Mouse (Mus musculus) forebrain, embryonic 11.5 days (tissue): ENCODE results near the gene Naaladl2. TPM values are rescaled to one million over a fixed set of nuclear protein-coding genes. Genes with fewer than 3 reads are reported as not detected.

Experiments used
- ATAC-seq: fragments of 200-750 bp; cut with Nextera tagmentation; replicated peaks from 2 replicates; pipeline ENCODE4 v1.8.0; 2017; ENCODE audit warnings: moderate TSS enrichment; ENCODE audit not compliant: low FRiP score
- DNase-seq: peaks from one replicate; pipeline ENCODE4 v3.0.0-alpha.2; 2017; ENCODE audit warnings: low spot score
- H3K27ac ChIP-seq: fragments of 300-500 bp; sonication (generic); 2 replicates; pipeline ENCODE4 v1.5.1; 2014; ENCODE audit warnings: low read depth, low read length
- H3K27me3 ChIP-seq: fragments of 300-500 bp; sonication (generic); 2 replicates; pipeline ENCODE4 v1.6.1; 2014; ENCODE audit warnings: mild to moderate bottlenecking, low read length, mixed read lengths; ENCODE audit not compliant: control insufficient read depth, insufficient read depth
- H3K36me3 ChIP-seq: fragments of 300-500 bp; sonication (generic); 2 replicates; pipeline ENCODE4 v1.6.1; 2014; ENCODE audit warnings: mild to moderate bottlenecking, low read length, moderate library complexity, mixed read lengths; ENCODE audit not compliant: control insufficient read depth, insufficient read depth
- H3K4me1 ChIP-seq: fragments of 300-500 bp; sonication (generic); replicated peaks from 2 replicates; pipeline ENCODE4 v1.6.1; 2014; ENCODE audit warnings: low read length, mixed read lengths; ENCODE audit not compliant: control insufficient read depth, insufficient read depth
- H3K4me2 ChIP-seq: fragments of 300-500 bp; sonication (generic); 2 replicates; pipeline ENCODE4 v1.6.1; 2014; ENCODE audit warnings: low read depth, mild to moderate bottlenecking, low read length, moderate library complexity, mixed read lengths; ENCODE audit not compliant: severe bottlenecking
- H3K4me3 ChIP-seq: fragments of 300-500 bp; sonication (generic); 2 replicates; pipeline ENCODE4 v1.5.1; 2014; ENCODE audit warnings: low read depth, low read length
- H3K9ac ChIP-seq: fragments of 300-500 bp; sonication (generic); 2 replicates; pipeline ENCODE4 v1.6.1; 2014; ENCODE audit warnings: low read length
- H3K9me3 ChIP-seq: fragments of 300-500 bp; sonication (generic); 2 replicates; pipeline ENCODE4 v1.6.1; 2016; ENCODE audit warnings: low read length, mixed read lengths; ENCODE audit not compliant: control insufficient read depth
- WGBS: fragments of 180-500 bp; shearing (Covaris S2); extraction: QIAGEN DNeasy Blood & Tissue Kit; methylation state at CpG from one replicate; pipeline ENCODE4 v1.1.7; 2014; 5-methylcytosine and 5-hydroxymethylcytosine counted together
- polyA plus RNA-seq: library from polyadenylated mRNA; unstranded; fragments of >200 nt; fragmentation: Nextera tagmentation; extraction: Ambion mirVana; gene quantifications from 2 replicates; pipeline ENCODE4 v1.2.1, GENCODE M21; 2014

Gene Naaladl2
- polyA plus RNA-seq, 1 experiment from 2014 or later = 0.48 TPM

DNA sequence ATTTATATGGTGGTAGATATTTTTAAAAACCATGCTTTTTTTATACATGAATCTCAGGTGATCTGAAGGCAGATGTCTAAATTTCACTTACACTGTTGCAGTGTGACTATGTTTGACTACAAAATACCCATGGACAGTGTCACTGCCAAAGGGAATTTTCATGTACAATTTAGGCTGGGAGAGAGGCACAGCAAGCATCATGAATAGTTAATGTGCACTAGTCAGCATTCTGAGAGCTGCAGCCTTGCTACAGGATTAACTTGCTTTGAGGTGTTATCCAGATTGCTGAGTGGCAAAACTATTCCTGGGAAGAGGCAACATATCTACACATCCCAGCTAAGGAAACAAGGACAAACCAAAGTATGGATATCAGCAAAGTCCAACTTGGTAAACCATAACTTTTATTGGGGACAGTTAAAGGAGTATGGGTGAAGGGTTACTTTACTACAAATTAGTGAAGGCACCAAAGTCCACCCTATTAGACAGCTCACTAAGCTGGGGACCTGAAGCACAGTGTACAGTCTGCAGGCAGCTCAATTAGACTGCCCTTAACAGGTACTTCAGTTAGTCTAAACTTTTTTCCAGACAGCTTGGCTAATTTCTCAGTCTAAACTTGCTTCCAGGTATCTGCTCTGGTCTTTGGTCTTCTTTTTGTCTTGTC lies 1181.0 kb downstream of the Naaladl2 start:
- Histone ChIP-seq H3K27me3 (no peaks in the 10 kb centered on the region), H3K4me3 (no peak overlapping the region), H3K9me3 (no peaks in the 10 kb centered on the region), H3K27ac (no peak overlapping the region), H3K36me3 (no peaks in the 10 kb centered on the region), H3K4me1 (no peaks in the 10 kb centered on the region), H3K9ac (no peak overlapping the region), H3K4me2 (no peak overlapping the region)
- ATAC-seq (no peak), DNase-seq (no peak)

DNA sequence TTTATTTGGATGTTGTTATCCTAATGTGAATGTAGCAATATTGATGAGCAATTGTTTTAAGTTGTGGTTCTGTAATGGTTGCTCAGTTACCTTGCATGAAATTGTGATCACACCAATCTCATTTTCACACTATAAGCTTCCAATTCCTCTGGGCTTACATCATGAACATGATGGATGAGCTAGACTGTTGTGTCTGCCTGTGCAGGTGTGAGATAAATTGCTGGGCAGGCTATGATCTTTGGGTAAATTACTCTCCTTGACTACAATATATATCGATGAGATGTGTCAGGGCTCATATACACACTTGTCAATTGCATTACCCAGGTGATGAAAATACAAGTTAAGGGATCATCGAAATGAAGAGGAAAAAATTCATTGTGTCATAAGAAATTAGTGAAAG lies 1197.9 kb downstream of the Naaladl2 start:
- 89% methylated on average over 2 of the region's 2 CpGs for WGBS

DNA sequence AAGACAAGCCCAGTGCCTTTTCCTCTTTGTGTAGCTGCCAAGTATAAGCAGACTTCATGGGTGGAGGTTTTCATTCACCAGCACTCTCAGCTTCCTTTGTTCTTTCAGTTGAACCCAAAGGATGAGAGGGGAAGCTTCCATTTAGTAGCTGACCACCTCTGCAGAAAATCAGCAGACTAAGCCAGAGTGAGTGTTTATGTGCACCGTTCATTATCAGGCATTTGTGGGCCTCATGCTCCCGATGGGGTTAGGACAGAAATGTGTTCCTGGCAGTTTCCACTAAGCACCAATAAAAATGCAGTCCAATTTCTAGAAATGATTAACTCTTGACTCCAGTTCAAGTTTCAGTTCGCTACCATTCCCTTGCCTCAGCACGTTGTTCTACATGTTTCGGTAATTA lies 1206.8 kb downstream of the Naaladl2 start:
- Histone ChIP-seq H3K4me3 (no peak overlapping the region), H3K9me3 (no peaks in the 10 kb centered on the region), H3K4me2 (no peak overlapping the region), H3K36me3 (no peaks in the 10 kb centered on the region), H3K27me3 (no peaks in the 10 kb centered on the region), H3K27ac (no peak overlapping the region), H3K9ac (no peak overlapping the region), H3K4me1 (no peaks in the 10 kb centered on the region)
- WGBS = 48% methylated on average over 5 of the region's 5 CpGs
- DNase-seq (no peak), ATAC-seq (peak; percentile 55; the same call in 1 of the 2 replicates)

More for the DNA sequence above, 1197.9 kb downstream of the Naaladl2 start:
- ATAC-seq (no peak), DNase-seq (no peak)
- no peak overlapping the region for H3K9ac ChIP-seq
- H3K4me1 ChIP-seq = no peaks in the 10 kb centered on the region
- H3K9me3 ChIP-seq = no peaks in the 10 kb centered on the region
- no peak overlapping the region for H3K4me3 ChIP-seq
- H3K4me2 ChIP-seq = no peak overlapping the region
- H3K27me3 ChIP-seq = no peaks in the 10 kb centered on the region
- no peak overlapping the region for H3K27ac ChIP-seq
- H3K36me3 ChIP-seq = no peaks in the 10 kb centered on the region

DNA sequence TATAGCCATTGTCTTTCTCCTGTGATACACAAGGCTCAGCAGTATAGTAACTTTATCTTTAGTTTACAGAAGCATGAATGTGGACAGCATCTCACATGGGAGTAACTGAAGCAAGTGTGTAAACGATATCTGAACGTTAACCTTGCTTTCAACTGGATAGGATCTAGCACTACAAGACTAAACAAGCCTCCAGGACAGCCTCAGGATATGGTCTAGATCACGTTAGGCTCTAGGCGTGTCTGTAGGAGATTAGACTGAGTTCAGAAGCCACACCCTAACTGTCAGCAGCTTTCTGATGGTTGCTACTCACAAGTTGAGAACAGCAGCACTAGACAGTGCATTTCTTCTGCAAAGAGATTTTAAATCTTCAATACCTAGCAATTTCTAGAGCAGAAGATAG lies 1216.0 kb downstream of the Naaladl2 start:
- Histone ChIP-seq H3K27ac (no peak overlapping the region), H3K36me3 (no peaks in the 10 kb centered on the region), H3K4me3 (no peak overlapping the region), H3K4me2 (no peak overlapping the region), H3K9me3 (no peaks in the 10 kb centered on the region), H3K27me3 (no peaks in the 10 kb centered on the region), H3K9ac (no peak overlapping the region), H3K4me1 (no peaks in the 10 kb centered on the region)
- ATAC-seq = no peak
- 88% methylated on average over 4 of the region's 4 CpGs for WGBS
- no peak for DNase-seq

DNA sequence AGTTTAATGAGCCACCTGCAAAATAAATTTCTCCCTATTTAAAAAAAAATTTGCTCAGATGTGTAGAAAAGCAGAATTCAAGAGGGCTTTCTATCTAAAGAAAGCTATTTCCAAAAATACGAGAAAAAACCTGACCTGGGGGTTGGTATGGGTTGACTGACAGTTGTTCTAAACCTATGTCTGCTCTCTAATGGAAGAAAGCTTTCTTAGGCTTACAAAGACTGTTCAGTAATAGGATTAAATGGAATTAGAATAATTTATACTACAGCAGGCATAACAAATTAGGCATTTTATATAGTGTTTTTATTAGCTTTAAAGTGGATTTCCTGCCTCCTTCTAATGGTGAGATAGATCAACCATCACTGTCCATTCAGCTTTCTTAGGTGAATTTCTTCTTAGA lies 1236.4 kb downstream of the Naaladl2 start:
- DNase-seq (no peak), ATAC-seq (no peak)
- Histone ChIP-seq H3K9me3 (no peaks in the 10 kb centered on the region), H3K4me3 (no peak overlapping the region), H3K27ac (no peak overlapping the region), H3K27me3 (no peaks in the 10 kb centered on the region), H3K4me1 (no peaks in the 10 kb centered on the region), H3K4me2 (no peak overlapping the region), H3K9ac (no peak overlapping the region), H3K36me3 (no peaks in the 10 kb centered on the region)
- WGBS = 67% methylated on average over 1 of the region's 1 CpGs

DNA sequence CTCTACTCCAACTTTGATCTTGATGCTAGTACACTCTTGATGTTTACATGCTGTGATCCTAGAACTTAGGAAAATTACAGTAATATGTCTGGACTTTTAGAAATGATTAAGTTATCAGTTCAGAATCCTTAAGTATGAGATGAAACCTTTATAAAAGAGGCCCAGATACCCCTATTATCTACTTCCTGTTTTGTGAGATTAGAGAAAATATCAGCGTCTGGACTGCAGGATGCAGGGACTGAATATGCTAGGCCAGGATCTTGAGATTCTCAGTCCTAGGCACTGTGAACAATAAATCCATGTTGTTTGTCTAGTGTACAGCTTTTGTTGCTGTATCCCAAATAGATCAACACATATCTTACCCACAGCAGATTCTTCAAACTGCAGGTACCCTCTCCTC lies 1278.4 kb downstream of the Naaladl2 start:
- no peak overlapping the region for H3K9ac ChIP-seq
- H3K27me3 ChIP-seq = no peaks in the 10 kb centered on the region
- ATAC-seq = no peak
- H3K36me3 ChIP-seq = no peaks in the 10 kb centered on the region
- H3K4me1 ChIP-seq = no peaks in the 10 kb centered on the region
- H3K4me2 ChIP-seq = no peak overlapping the region
- no peak for DNase-seq
- H3K27ac ChIP-seq = no peak overlapping the region
- H3K4me3 ChIP-seq = no peak overlapping the region
- WGBS = 97% methylated on average over 1 of the region's 1 CpGs
- H3K9me3 ChIP-seq = no peaks in the 10 kb centered on the region

DNA sequence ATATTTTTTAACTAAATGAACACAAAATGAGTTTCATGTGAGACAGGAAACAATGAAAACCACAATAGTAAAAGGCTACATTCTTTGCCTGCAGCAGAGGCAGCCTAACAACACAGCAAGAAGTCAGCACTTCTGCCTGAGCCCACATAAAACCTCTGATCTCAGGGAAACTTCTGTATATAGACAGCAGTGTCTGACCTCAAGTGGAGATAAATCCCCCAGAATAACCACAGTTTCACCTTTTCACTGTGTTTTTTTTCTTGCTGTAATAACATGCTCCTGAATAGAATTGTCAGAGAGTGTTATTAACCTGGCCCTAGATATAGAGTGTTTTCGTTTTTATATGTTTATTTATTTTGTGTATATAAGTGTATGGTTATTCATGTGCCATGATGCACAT lies 1286.8 kb downstream of the Naaladl2 start:
- no peak overlapping the region for H3K4me2 ChIP-seq

DNA sequence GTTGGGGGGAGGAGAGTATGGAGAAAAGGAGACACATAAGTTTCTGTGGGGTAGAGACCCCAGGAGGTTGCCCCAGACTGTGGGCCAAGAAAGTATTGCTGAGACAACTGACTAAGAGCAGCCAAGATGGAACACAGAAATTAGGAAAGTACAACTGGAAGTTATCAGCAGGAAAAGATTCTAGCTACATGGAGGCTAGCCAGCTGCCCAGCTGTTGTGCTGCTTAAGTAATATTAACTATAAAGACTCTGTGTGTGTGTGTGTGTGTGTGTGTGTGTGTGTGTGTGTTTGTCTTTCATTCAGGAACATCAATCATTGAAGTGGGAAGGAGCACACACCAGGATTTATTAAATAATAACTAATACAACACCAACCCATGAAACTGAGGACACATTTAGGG lies 1326.5 kb downstream of the Naaladl2 start:
- Histone ChIP-seq H3K4me1 (no peaks in the 10 kb centered on the region), H3K36me3 (no peaks in the 10 kb centered on the region), H3K4me2 (no peak overlapping the region), H3K9ac (no peak overlapping the region), H3K27ac (no peak overlapping the region), H3K9me3 (no peaks in the 10 kb centered on the region), H3K4me3 (no peak overlapping the region), H3K27me3 (no peaks in the 10 kb centered on the region)
- no peak for ATAC-seq
- DNase-seq = no peak

More for the DNA sequence above, 1286.8 kb downstream of the Naaladl2 start:
- Histone ChIP-seq H3K9me3 (no peaks in the 10 kb centered on the region), H3K4me1 (no peaks in the 10 kb centered on the region), H3K9ac (no peak overlapping the region), H3K27ac (no peak overlapping the region), H3K27me3 (no peaks in the 10 kb centered on the region), H3K4me3 (no peak overlapping the region), H3K36me3 (no peaks in the 10 kb centered on the region)
- DNase-seq (no peak), ATAC-seq (no peak)
- WGBS = 78% methylated on average over 1 of the region's 1 CpGs

DNA sequence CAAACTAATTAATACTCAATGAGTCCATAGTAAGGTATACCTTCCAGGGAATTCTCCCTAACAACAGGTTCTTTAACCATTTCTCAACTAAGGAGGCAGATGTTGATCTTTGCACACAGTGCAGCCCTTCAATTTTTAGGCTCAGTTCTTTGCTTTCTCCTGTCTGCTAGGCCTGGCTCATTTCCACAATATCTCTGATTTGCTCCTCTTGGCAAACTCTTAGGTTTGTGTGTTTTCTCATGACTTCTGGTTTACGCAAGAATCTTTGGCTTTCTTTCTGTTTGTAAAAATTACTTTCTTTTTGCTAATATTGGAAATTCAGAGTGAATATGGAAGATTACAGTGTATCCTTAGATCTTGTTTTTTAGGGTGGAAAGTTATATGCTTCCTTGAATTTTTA lies 1385.3 kb downstream of the Naaladl2 start:
- H3K27ac ChIP-seq = no peak overlapping the region
- WGBS = 92% methylated on average over 1 of the region's 1 CpGs
- H3K4me3 ChIP-seq = no peak overlapping the region
- no peaks in the 10 kb centered on the region for H3K36me3 ChIP-seq
- H3K4me2 ChIP-seq = no peak overlapping the region
- no peaks in the 10 kb centered on the region for H3K4me1 ChIP-seq
- ATAC-seq (no peak), DNase-seq (no peak)
- no peaks in the 10 kb centered on the region for H3K27me3 ChIP-seq
- no peak overlapping the region for H3K9ac ChIP-seq
- no peaks in the 10 kb centered on the region for H3K9me3 ChIP-seq
